Mouse (Mus musculus) spleen, postnatal 10 days (tissue): ENCODE measurements around the gene Pml.

Source experiments
- DNase-seq, 2 experiments: peaks; one replicate each; pipeline ENCODE4 v3.0.0; 2021 to 2022; ENCODE audit warnings: low spot score in 2 of 2

Gene Pml

DNA sequence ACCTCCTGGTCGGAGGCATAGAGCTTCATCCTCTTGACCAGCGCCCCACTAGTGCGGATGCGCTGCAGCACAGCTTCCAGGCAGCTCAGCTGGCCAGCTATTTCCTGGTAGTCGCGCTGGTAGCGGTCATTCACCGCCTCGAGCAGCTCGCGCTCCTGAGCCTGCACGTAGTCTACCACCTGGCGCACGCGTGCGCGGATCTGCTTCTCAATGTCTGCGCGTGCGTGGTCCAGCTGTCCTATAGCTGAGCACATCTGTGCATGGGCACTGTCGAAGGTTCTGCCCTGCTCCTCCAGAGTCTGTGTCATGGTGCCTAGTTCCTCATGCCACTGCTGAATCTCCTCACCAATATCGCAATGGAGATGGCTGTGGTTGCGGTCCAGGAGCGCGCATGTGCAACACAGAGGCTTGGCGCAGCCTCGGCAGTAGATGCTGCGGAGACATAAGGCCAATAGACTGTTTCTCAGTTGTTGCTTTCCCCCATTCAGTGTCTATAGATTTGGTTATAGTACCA lies 15.0 kb downstream of the Pml start:
- DNase-seq, result no peak

DNA sequence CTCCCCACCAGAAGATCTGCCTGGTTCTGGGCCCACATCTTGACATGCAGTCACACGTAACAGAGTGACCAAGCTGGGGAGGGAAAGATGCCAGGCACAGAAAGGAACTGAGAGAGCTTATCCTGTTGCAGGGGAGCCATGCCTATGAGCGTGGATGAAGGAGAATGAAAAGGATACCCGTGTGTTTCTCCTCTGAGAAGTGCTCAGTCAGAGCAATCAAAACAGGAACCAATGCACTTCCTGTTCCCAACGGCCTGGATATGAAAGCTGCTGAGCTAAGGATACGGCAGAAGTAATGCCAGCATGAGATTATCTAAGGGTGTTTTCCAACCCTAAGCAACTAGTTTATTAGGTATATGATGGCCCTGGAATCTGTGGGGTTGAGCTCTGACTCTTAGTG lies 17.2 kb downstream of the Pml start:
- no peak for DNase-seq

GRCm38 (mm10) chr9:58231746-58232145 lies 17.8 kb downstream of the Pml start:
- DNase-seq, result no peak

DNA sequence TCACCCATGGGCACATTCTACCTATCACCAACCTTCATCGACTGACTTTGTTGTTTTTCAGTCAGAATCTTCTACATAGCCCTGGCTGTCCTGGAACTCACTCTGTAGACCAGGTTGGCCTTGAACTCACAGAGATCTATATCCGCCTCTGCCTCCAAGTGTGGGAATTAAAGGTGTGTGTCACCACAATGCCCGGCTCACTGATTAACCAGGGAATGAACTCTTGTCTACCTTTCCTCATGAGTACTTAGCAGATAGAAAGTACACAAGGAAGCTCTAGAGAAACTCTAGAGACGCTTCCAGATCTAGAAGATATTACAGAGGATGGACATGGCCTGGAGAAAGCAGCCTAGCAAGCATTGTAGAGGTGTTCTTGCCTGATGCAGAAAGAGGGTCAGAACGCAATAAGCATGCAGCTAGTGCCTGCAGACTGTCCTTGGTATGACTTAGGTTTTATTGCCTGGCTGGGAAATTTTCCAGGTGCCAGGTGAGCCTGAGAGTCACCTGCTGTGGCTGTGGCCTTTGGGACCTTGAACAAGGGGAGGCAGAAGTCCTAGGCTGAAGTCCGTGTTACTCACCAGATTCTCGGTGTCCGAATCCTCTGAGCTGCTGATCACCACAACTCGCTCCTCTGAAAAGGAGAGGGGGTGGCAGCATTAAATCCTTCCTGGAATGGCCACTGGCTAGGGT lies 20.7 kb downstream of the Pml start:
- no peak for DNase-seq

DNA sequence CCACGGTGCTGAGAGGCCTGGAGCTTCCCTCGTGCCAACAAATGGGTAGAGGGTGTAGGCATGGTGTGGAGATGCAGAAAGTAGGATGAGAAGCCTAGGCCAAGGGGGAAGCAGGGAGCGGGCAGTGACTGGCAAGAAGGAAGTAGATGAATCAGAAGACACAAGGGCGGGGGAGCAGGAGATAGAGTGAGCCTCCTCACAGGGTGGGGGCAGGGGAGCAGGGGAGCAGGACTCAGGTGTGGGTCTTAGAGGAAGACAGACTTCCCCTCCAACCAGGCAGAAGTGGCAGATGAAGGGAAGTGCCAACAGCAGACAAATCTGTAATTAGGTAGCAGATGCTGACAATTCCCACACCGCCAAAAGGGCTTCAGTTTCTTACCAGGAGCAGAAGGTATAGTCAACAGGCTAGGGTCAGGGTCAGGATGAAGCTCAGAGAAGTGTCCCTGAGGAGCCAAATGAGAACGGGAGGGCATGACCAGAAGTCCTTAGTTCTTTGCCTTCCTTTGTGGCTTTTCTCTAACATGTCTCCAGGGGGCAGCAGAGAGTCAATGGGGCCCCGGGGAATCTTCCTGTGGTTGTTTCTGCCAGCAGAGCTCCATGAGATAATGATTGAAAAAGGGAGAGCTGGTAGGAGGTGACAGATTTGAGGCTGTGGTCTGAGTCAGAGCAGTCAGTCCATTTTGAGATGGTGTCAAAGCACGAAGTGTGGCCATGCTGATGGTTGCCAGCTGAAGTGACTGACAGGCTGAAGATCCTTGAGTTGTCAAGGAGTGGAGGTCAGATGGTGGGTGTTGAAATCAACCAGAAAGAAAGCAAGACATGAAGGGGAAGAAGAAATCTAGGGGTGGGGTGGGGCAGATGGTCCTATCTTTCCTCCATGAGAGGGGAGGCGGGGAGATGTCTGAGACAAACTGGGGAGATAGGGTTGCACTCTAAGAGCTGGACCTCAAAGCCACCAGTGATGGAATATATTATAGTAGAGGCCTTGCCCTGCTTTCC lies 23.4 kb downstream of the Pml start:
- DNase-seq, result peak; percentile 69 to 79

GRCm38 (mm10) chr9:58224356-58224755 lies 25.2 kb downstream of the Pml start:
- DNase-seq, result no peak

- peak in 1 of 2 experiments; percentile 70 for DNase-seq
Observed at GRCm38 (mm10) chr9:58220218-58220903, 29.2 kb downstream of the Pml start.

- DNase-seq, result no peak
Observed at GRCm38 (mm10) chr9:58218539-58218938, 31.0 kb downstream of the Pml start.

DNA sequence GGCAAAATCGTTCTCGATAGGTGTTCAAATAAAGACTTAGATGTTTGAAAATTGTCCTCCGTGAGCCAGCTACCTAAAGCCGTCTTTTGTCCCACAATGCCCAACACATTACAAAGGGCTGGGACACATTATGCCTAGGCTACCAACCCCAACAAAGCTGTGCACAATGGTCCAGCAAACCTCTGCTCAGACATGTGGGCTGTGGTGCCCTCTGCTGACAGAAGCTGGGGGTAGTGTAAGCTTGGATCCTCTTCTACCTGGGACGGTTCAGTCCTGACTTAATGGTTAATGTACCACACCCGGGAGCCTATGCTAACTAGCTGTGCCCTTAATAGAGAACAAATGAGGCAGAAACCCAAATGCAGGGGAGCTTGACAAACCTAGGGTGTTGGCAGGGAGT lies 33.2 kb downstream of the Pml start:
- DNase-seq, result peak in 1 of 2 experiments; percentile 71

GRCm38 (mm10) chr9:58214519-58215180 lies 34.9 kb downstream of the Pml start:
- no peak for DNase-seq

- peak in 1 of 2 experiments; percentile 71 for DNase-seq
Observed at GRCm38 (mm10) chr9:58213865-58214264, 35.7 kb downstream of the Pml start.

- peak in 1 of 2 experiments; percentile 56 for DNase-seq
Observed at GRCm38 (mm10) chr9:58213377-58213776, 36.2 kb downstream of the Pml start.

- DNase-seq, result no peak
Observed at GRCm38 (mm10) chr9:58210304-58210627, 39.3 kb downstream of the Pml start.

DNA sequence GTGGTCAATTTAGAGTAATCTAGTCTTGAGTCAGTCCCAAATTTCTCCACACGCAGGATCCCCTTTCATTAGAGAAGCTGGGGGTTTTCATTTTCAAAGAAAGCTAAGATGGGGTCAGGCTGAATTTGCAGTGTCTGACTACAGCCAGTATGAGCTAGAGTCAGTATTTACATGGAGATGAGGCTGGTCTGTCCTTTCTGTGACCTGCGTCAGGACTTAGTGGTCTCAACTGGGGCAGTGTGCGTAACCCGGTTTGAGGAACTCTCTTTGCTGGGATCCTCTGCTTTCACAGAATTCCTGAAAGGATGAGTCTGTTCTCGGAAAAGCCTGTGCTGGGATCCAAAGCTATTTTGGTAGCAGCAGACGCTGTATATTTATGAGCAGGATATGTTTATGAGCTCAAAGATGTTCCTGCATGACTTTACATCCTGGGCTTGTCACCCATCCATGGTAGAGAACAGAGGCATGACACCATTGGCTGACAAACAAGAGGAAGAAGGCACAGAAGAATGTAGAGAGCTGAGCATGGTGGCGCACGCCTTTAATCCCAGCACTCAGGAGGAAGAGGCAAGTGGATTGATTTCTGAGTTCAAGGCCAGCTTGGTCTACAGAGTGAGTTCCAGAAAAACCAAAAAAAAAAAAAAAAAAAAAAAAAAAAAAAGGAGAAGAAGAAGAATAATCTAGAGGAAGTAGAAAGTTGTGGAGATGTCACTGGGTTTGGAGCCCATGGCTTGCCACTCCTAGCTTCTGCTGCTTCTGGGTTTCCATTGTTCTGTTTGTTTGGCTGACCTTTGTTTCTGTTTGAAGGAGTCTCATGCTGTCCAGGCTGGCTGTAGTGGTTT lies 39.9 kb downstream of the Pml start:
- no peak for DNase-seq

DNA sequence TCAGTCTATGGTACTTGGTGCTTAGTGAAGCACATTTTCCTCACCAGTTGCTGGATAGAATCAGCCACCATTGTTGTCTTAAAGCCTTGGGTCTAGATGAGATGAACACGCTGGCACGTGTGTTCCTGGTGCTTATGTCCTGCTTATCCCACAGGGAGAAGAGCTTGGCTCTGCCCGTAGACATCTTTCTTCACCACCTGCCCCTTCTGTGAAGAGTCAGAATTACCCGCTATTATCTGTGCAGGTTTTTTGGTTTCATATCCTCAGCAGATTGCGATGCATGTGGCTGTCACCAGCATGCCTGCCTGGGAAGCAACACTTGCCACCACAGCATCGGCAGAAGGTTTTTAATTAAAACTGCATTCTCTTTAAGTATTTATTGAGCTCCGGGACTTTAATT lies 43.6 kb downstream of the Pml start:
- DNase-seq, result no peak

DNA sequence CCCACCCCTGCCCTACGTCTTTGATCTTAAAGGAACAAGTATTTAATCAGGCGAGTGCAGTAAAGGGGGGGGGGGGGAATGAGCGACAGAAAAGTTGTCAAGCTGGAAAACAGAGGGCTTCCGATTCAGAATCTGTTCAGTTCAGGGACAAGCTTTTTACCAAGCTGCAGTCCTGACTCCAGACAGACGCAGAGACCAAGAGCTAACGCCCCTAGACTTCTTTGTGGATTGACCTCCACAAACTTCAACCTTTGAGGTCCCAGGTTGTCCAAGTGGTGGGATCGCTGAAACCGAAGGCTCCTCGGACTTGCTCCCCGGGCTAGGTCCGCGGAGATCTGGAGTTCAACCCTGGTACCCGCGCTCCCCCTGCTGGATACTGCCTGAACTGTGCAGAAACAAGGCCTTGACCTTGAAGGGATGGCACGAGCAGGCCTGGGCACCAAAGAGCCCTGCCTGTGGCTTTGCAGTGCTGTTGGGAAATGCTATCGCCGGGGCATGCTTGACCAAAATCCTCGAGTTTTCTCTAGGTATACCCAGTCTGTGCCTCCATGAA lies 45.1 kb downstream of the Pml start:
- DNase-seq, result peak; percentile 95 to 96

DNA sequence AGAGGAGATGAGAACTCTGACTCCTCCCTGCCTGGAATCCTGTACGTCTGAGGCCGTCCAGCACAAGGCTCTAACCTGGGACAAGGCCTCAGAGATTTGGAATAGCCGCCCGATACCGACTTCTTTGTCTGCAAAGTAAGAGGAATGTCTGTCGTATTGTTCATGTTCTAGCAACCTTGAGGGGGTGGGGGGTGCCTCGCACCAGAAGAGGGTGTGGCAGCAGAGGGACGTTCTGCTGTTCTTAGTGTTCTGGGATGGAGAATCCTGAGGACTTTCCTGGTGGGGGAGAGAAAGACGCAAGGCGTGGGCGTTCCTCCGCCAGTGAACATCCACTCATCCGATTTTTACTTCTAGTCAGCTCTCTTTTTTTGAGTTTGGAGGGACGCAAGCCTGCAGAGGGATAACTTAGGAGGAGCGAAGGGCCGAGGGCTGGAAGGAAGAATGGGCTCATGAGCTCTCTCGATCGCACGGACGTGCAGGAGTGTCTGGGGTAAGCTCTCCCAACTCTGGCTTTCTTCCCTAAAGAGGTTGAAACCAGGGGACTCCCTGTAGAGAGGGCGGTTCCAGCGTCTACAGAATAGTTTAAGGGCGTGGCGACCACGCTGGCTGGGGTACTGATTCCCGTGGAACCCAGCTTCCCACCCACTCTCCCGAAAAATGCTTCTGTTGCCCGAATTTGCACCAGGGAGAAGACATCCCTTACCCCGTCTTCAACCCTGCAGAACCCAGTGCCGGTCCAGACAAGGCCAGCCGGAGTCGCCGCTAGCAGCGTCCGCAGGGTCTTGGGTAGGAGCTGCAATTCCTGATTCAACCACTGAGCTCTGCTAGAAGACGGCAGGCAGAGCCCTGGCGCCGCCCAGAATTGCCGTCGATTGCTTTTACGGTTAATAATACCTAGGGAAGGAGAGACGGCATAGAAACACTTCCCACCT lies 45.8 kb downstream of the Pml start, which contains the start of the genes Islr and Islr2:
Gene Islr (minus strand): TSS at position 791 of the 932 bp plus-strand sequence.
Gene Islr2 (minus strand): TSS at position 804 of the 932 bp plus-strand sequence.
- peak; percentile 56 to 82 for DNase-seq

DNA sequence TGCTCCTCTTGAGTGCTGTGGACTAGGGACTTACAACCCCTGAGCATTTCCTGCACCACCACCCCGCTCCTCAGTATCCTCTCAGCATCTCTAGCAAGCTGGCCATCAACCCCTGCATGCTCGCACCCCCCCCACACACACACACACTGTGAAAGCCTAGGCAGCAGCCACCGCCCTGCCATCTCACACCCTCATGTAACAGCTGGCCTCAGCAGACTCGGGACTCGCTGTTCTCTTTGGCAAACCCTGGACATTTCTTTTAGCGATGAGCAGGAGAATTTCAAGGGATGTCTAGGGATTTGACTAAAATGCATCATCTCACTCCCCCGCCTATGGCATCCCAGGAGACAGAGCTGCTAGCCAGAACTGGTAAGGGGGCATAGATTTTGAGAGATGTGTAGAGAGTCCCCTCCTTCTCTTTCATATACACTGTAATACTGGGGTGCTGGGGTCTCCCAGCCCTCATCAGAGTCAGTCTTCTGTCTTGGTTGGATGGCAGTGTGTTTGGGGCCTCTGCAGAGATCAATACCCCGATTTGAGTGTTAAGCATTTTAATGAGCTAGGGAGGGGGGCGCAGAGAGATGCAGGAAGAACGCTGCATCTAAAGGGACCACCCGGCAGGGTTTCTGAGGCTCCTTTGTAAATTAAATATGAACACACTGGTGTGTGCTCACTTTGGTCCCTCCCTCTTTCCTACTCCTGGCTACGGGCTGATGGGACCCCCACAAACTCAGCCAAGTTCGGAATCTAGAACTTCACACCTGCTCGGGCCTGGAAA lies 46.7 kb downstream of the Pml start:
- peak in 1 of 2 experiments; percentile 15 for DNase-seq
